19 mouse cellular contexts compared by ENCODE assay signal in the genomic region with DNA sequence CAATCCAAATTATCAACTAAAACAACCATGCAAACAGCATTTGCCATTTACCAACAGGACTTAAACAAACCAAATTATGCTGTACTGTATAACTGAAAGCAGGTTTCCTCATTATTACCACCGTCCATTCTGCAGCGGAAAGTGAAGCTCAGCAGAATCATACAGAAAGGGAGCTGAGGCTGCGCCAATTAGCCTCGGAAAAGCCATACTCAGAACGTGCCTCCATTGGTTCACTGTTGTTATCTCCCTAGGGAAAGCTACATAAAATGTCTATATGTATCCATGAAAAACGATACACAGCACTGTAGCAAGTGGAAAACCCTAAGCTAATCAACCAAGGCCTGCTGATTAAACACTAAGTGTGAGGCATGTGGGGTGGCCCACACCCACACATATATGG.
"Had no signal": no experiment of that assay in that cellular context is flagged by ENCODE, and none has a peak within 500 bp of the region (broad histone marks: within the 10 kb centered on the region; RNA-seq: fewer than 3 reads in every experiment).

No protein-coding gene starts in this region.

- ATAC-seq: liver, embryonic 12.5 days; midbrain, embryonic 15.5 days had no signal

- H3K27ac ChIP-seq: limb, embryonic 10.5 days; limb, embryonic 13.5 days; liver, embryonic 12.5 days; liver, embryonic 15.5 days; lung, embryonic 15.5 days; midbrain, embryonic 15.5 days; neural tube, embryonic 12.5 days had no signal

- H3K27me3 ChIP-seq: limb, embryonic 13.5 days; liver, embryonic 12.5 days; liver, embryonic 15.5 days; lung, embryonic 15.5 days; megakaryocyte, embryonic 14.5 days; midbrain, embryonic 15.5 days; neural tube, embryonic 12.5 days had no signal

- H3K9ac ChIP-seq: limb, embryonic 13.5 days; liver, embryonic 12.5 days; liver, embryonic 15.5 days; lung, embryonic 15.5 days; midbrain, embryonic 15.5 days; neural tube, embryonic 12.5 days had no signal

- H3K36me3 ChIP-seq: limb, embryonic 10.5 days; limb, embryonic 13.5 days; liver, embryonic 12.5 days; liver, embryonic 15.5 days; lung, embryonic 15.5 days; midbrain, embryonic 15.5 days; neural tube, embryonic 12.5 days had no signal

- H3K4me3 ChIP-seq: limb, embryonic 10.5 days; limb, embryonic 13.5 days; liver, embryonic 12.5 days; liver, embryonic 15.5 days; lung, embryonic 15.5 days; megakaryocyte, embryonic 14.5 days; midbrain, embryonic 15.5 days; neural tube, embryonic 12.5 days had no signal

- DNase-seq: kidney, adult 11 months; kidney, adult 9 months; kidney, postnatal 14 days; kidney, postnatal 4 days; liver; lung, adult 18-20 months; lung, postnatal 10 days; lung, postnatal 36 days; thymus, adult 18-20 months; thymus, postnatal 36 days had no signal

- H3K9me3 ChIP-seq: limb, embryonic 10.5 days; limb, embryonic 13.5 days; liver, embryonic 12.5 days; liver, embryonic 15.5 days; lung, embryonic 15.5 days; megakaryocyte, embryonic 14.5 days; midbrain, embryonic 15.5 days; neural tube, embryonic 12.5 days had no signal

- H3K4me2 ChIP-seq: limb, embryonic 13.5 days; liver, embryonic 12.5 days; liver, embryonic 15.5 days; lung, embryonic 15.5 days; midbrain, embryonic 11.5 days; midbrain, embryonic 15.5 days; neural tube, embryonic 12.5 days had no signal

- H3K4me1 ChIP-seq: liver, embryonic 12.5 days; liver, embryonic 15.5 days; midbrain, embryonic 15.5 days; neural tube, embryonic 12.5 days had no signal
